Mouse (Mus musculus) bone marrow, adult 2 months (tissue): ENCODE results near the gene Drd4. TPM values are rescaled to one million over a fixed set of nuclear protein-coding genes. Genes with fewer than 3 reads are reported as not detected.
"Not testable (repeated sequence)": the region's sequence is repeated elsewhere in the genome, so short reads cannot be mapped to it uniquely, and the experiment has no call there.

ENCODE experiments used
- H3K27ac ChIP-seq: fragments of 200-500 bp; 2 replicates; pipeline ENCODE4 v1.5.1; 2012; ENCODE audit warnings: low read depth, mild to moderate bottlenecking, control low read depth, inconsistent platforms, low read length; ENCODE audit not compliant: control insufficient read depth, poor library complexity, insufficient read depth
- H3K4me1 ChIP-seq: fragments of 200-500 bp; 2 replicates; pipeline ENCODE4 v1.6.1; 2011; ENCODE audit warnings: low read length; ENCODE audit not compliant: control insufficient read depth, insufficient read depth
- H3K4me3 ChIP-seq: fragments of 200-500 bp; replicated peaks from 2 replicates; pipeline ENCODE3; 2011; ENCODE audit warnings: mild to moderate bottlenecking, low read depth, low read length, control low read depth; ENCODE audit not compliant: control insufficient read depth
- CTCF ChIP-seq: fragments of 200-500 bp; IDR thresholded peaks from 2 replicates; pipeline ENCODE4 v1.5.1; 2011; ENCODE audit warnings: low read length, control low read depth; ENCODE audit not compliant: control insufficient read depth, insufficient read depth
- POLR2A ChIP-seq: fragments of 200-500 bp; IDR thresholded peaks from 2 replicates; pipeline ENCODE4 v1.6.1; 2011; ENCODE audit warnings: low read depth, mild to moderate bottlenecking, control low read depth, low read length, borderline replicate concordance; ENCODE audit not compliant: control insufficient read depth
- WGBS: fragments of 180-500 bp; shearing (Covaris S2); methylation state at CpG from one replicate; pipeline ENCODE4 v1.1.7; 2018; 5-methylcytosine and 5-hydroxymethylcytosine counted together
- polyA plus RNA-seq: library from polyadenylated mRNA; stranded (reverse); fragments of >200 nt; gene quantifications from 2 replicates; pipeline ENCODE4 v1.2.4, GENCODE M21; 2011; ENCODE audit warnings: low replicate concordance; ENCODE audit not compliant: missing spikeins, insufficient read depth, insufficient read length

The Drd4 gene
- not detected in 2 replicates for polyA plus RNA-seq

- 6% methylated on average over 46 of the region's 46 CpGs for WGBS
- no peak within 1 kb of the TSS for H3K4me3 ChIP-seq
- no peaks in the 10 kb centered on the region; the same call in none of the 2 replicates for H3K4me1 ChIP-seq
- no peak within 1 kb of the TSS for H3K27ac ChIP-seq
- no peak for TF ChIP-seq POLR2A
- no peak for TF ChIP-seq CTCF
These were observed at the start of gene Drd4 for GRCm38 (mm10) chr7:141291921-141292582. TSS of gene Drd4 (plus strand) at chr7:141292006.

- not testable (repeated sequence) for H3K4me3 ChIP-seq, H3K27ac ChIP-seq, H3K4me1 ChIP-seq
- WGBS, result 84% methylated on average over 4 of the region's 4 CpGs
These were observed 41.3 kb upstream of the Drd4 start for GRCm38 (mm10) chr7:141250486-141250885.

- H3K4me3 ChIP-seq, result no peak overlapping the region
- no peaks in the 10 kb centered on the region for H3K4me1 ChIP-seq
- 78% methylated on average over 10 of the region's 10 CpGs for WGBS
- no peak overlapping the region for H3K27ac ChIP-seq
- TF ChIP-seq POLR2A, result no peak
These were observed 35.6 kb upstream of the Drd4 start for GRCm38 (mm10) chr7:141256159-141256558.

- WGBS, result 90% methylated on average over 3 of the region's 3 CpGs
- Histone ChIP-seq H3K4me3 (no peak overlapping the region), H3K4me1 (peaks cover 2% of the 10 kb centered on the region), H3K27ac (no peak overlapping the region)
- TF ChIP-seq POLR2A (no peak), CTCF (no peak)
These were observed 30.3 kb upstream of the Drd4 start for GRCm38 (mm10) chr7:141261480-141261879.

- 92% methylated on average over 13 of the region's 13 CpGs for WGBS
- H3K27ac ChIP-seq, result no peak overlapping the region; the same call in 1 of the 2 replicates
- TF ChIP-seq CTCF (no peak), POLR2A (no peak)
- H3K4me3 ChIP-seq, result no peak overlapping the region
- H3K4me1 ChIP-seq, result peaks cover 4% of the 10 kb centered on the region
These were observed 28.2 kb upstream of the Drd4 start for GRCm38 (mm10) chr7:141263640-141264039.

- H3K27ac ChIP-seq, result no peak overlapping the region
- H3K4me1 ChIP-seq, result peaks cover 5% of the 10 kb centered on the region
- H3K4me3 ChIP-seq, result peak overlapping the region; percentile 81
- 80% methylated on average over 11 of the region's 11 CpGs for WGBS
- no peak for TF ChIP-seq CTCF
- TF ChIP-seq POLR2A, result no peak
These were observed 27.6 kb upstream of the Drd4 start for GRCm38 (mm10) chr7:141264041-141264700.

- H3K4me3 ChIP-seq, result peak overlapping the region; percentile 81
- peak; percentile 79 for TF ChIP-seq CTCF
- TF ChIP-seq POLR2A, result no peak; the same call in 1 of the 2 replicates
- H3K4me1 ChIP-seq, result peaks cover 6% of the 10 kb centered on the region
- WGBS, result 3% methylated on average over 12 of the region's 12 CpGs
- H3K27ac ChIP-seq, result peak overlapping the region; percentile 57
These were observed 26.9 kb upstream of the Drd4 start for GRCm38 (mm10) chr7:141264761-141265410.

- H3K27ac ChIP-seq, result peak overlapping the region; percentile 57
- H3K4me1 ChIP-seq, result peaks cover 6% of the 10 kb centered on the region
- peak overlapping the region; percentile 81 for H3K4me3 ChIP-seq
- TF ChIP-seq POLR2A (no peak), CTCF (no peak; the same call in 1 of the 2 replicates)
- WGBS, result 23% methylated on average over 11 of the region's 11 CpGs
These were observed 26.4 kb upstream of the Drd4 start for GRCm38 (mm10) chr7:141265411-141265738.
